Mouse (Mus musculus) lung, postnatal 0 days (tissue): ENCODE measurements at regions not wholly inside any gene's neighbourhood (a gene's known extent, or its start where the extent isn't known, plus 50 kb on each side); places are given as distances from the start of the nearest gene placed in this dataset.

ENCODE experiments used
- CTCF ChIP-seq: IDR thresholded peaks from 2 replicates; pipeline ENCODE4 v1.5.1; 2016; ENCODE audit warnings: antibody characterized with exemption, mild to moderate bottlenecking
- EP300 ChIP-seq: IDR thresholded peaks from 2 replicates; pipeline ENCODE4 v1.6.1; 2016; ENCODE audit warnings: antibody characterized with exemption, mild to moderate bottlenecking, control low read depth

DNA sequence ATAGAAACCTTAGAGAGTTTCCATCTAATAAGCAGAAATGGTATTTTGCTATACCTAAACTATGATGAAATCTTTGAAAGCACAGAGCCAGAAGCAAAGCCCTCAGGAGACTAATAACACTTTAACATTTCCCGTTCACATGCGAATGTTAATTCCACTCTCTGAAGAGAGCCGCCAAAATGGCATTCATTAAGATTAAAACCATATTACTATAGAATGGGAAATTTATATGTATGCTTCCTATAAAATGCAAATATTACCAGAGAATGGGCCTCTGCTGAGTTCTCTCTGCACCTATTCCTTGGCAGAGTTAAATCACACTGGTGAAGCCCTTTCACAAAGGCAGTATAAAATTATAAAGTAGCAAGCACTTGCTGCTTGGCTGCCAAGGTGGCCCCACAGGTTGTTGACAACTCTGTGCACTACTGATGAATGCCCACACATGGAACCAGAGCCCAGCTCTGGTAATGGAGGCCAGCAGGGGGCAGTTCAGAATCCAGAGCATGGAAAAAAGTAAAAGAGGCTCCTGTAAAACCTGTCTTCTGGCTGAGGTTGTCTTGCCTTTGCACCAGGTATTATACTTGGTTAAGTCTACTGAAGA lies 94.1 kb upstream of the Steap4 start:
- no peak for TF ChIP-seq CTCF
- no peak for TF ChIP-seq EP300
